Mouse (Mus musculus) naive thymus-derived CD4-positive, alpha-beta T cell, adult 5 months (primary cell): ENCODE measurements around the gene Jakmip3. TPM values are rescaled to one million over a fixed set of nuclear protein-coding genes. Genes with fewer than 3 reads are reported as not detected.

Experiments used
- polyA plus RNA-seq: library from polyadenylated mRNA; unstranded; fragments of 100-300 nt; shearing (Covaris generic); gene quantifications from one replicate; pipeline ENCODE4 v1.2.1, GENCODE M21; 2017

The Jakmip3 gene
- not detected for polyA plus RNA-seq

GRCm38 (mm10) chr7:138940612-138941461, at the start of gene Jakmip3:
Jakmip3 (plus strand) TSS chr7:138940730.

GRCm38 (mm10) chr7:138909277-138910192, 31.0 kb upstream of the Jakmip3 start, which contains the start of gene Bnip3:
Bnip3 (minus strand) TSS chr7:138909519.

GRCm38 (mm10) chr7:139085629-139086194, 145.2 kb downstream of the Jakmip3 start, which contains the start of gene Dpysl4:
Dpysl4 (plus strand) TSS chr7:139086001.

Other genes starting within 250 kb of the Jakmip3 start
- gene Ppp2r2d, start 94.7 kb upstream of the Jakmip3 start, polyA plus RNA-seq, result 90.1 TPM
- gene Mapk1ip1, start 94.5 kb upstream of the Jakmip3 start, polyA plus RNA-seq, result 24.7 TPM
- 7.9 TPM for gene Bnip3, start 31.2 kb upstream of the Jakmip3 start, polyA plus RNA-seq
- gene Dpysl4, start 145.3 kb downstream of the Jakmip3 start, polyA plus RNA-seq, result 0.14 TPM